Mouse (Mus musculus): Measurements from ENCODE around the gene Ice2.

Ice2 gene

DNA sequence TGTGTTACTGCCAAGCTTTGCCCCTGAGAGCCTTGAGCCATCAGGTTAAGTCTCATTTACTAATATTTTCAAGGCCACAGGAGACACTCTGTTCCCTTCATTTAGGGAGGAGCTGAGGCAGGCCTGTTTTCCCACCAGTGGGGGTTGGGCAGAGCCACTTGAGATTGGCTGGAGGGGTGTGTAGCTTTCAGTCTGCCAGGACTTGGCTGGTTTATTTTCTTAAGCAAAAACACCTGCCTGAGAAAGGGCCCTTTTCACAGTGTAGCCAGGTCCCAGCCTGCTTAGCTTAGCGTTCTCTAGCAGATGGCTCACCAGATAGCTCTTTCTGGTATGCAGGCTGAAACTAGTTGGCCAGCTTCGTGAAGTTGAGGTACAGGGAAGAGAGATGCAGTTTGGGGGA, 61.3 kb downstream of the Ice2 start:
- no peak for DNase-seq (ENCODE audit: low spot score in 2 of 2)

- no peak for DNase-seq (ENCODE audit: low spot score in 2 of 2)
These were observed 62.2 kb downstream of the Ice2 start for GRCm38 (mm10) chr9:69459876-69460275.

GRCm38 (mm10) chr9:69463046-69463445, 65.3 kb downstream of the Ice2 start:
- DNase-seq (ENCODE audit: low spot score in 2 of 2), result no peak

- DNase-seq (ENCODE audit: low spot score in 2 of 2), result no peak
These were observed 66.5 kb downstream of the Ice2 start for GRCm38 (mm10) chr9:69464109-69464756.

DNA sequence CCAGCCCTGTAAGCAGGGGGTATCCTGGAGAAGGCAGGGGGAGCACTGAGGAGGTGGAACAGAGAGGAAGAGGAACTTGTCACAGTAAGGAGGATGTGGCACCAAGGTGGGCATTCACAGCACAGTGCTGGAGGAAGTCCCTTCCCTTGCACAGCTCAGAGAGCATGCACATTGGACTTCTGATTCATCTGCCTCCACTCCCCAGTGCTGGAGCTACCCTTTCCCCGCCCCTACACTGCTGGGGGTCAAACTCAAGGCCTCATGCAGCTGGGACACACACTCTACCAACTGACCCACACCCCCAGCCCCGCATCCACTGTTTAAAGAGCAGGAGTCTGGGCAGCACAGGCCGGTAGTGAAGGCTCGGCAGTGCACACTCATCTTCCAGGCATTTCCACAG, 68.4 kb downstream of the Ice2 start:
- no peak for DNase-seq (ENCODE audit: low spot score in 2 of 2)

- DNase-seq (ENCODE audit: low spot score in 2 of 2), result no peak
These were observed 69.7 kb downstream of the Ice2 start for GRCm38 (mm10) chr9:69467310-69467939.

DNA sequence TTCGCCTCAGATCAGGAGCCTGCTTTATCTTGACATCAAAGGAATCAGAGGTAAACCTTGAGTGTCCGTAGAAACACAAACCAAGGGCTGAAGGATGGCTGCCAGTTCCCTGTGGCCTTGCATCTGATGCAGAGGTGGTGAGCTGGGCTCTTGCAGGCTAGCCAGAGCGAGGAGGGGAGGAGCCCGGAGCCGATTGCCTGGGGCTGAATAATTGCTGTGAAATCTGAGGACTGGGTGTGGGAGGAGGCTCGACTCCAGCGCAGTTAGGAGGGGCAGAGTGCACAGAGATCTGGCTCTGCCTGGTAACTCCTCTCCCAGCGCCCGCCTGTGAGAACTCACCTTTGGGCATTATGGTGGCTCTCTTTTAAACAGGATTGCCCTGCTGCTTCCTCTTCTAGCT, 71.3 kb downstream of the Ice2 start:
- no peak for DNase-seq (ENCODE audit: low spot score in 2 of 2)

DNA sequence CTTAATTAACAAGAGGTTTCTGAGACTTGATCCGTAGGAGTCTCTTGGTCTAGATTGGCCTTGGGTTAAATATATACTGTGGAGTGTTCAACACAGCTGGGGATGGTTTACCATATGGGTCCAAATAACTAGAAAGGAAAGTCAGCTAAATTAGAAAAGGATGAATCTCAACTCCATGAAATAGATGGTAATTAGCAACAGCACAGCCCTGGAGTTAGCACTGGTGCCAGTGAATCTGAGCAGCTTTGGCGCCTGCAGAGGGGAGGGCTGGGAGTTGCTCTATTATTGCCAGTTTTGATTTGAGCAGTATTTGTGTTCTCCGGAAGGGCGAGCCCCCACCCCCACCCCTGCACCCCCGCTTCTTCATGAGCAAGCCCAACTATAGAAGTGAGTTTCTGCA, 72.7 kb downstream of the Ice2 start:
- no peak for DNase-seq (ENCODE audit: low spot score in 2 of 2)

DNA sequence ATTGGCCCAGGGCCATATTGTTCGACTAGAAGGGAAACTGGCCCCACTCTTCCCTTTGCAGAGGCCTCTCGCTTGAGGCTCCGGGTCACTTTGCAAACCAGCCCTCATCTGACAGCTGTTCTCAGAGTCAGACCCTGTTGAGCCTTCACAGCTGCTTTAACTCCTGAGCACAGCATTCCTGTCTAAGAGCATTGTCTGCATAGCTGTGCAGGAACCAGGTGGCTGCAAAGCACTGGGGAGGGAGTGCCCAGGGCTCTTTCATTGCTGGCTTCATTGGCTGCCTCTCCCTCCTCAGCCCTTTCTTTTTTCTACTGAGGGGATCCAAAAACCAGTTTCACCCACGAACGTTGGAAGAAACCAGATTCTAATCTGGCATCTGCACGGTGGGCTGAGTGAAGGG, 73.2 kb downstream of the Ice2 start:
- DNase-seq (ENCODE audit: low spot score in 2 of 2), result no peak

GRCm38 (mm10) chr9:69472724-69473123, 75.0 kb downstream of the Ice2 start:
- DNase-seq (ENCODE audit: low spot score in 2 of 2), result no peak

DNA sequence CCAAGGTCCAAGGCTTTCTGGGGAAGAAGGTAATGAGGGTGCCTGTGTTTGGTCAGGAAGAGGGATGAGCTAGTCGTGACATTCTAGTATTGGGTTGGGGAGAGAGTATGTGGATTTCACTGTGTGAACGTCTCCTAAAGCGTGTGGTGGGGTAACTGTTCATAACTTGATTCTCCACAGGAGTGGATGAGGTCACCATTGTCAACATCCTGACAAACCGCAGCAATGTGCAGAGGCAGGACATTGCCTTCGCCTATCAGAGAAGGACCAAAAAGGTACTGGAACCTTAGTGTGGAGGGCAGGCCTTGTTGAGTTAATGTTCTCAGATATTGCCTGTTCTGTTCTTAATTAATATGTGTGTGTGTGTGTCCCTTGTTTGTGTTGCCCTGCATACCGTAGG, 78.2 kb downstream of the Ice2 start:
- DNase-seq (ENCODE audit: low spot score in 2 of 2), result no peak

DNA sequence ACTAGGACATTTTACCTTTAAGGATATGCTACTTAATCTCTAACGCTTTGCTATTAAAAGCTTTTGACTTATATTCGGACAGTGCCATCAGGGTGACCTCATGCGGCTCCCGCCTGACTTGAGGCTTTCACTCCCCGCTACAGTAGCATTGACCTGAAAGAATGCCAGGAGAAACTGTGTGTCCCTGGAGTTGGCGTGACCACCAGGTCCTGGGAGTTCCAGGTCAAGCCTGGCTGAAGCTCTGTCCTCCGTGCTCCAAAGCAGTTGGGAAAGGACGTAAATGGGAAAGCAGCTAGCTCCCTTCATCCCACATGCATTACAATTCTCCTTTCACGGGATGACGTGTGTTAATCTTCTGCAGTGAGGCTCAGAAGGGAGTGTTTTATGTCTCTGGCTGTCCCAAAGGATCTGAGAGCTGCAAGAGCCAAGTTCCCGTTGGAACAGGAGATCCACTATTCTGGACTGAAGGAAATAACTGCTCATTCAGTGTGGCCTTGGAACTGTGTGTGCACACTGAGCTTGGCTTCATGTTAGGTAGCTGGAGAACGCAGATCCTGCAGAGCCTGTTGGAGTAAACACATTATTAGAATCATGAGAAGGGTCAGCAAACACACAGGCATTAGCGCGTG, 79.6 kb downstream of the Ice2 start:
- no peak for DNase-seq (ENCODE audit: low spot score in 2 of 2)

- DNase-seq (ENCODE audit: low spot score in 2 of 2), result no peak
These were observed 80.1 kb downstream of the Ice2 start for GRCm38 (mm10) chr9:69477824-69478222.

GRCm38 (mm10) chr9:69480344-69480743, 82.6 kb downstream of the Ice2 start:
- peak; percentile 29 to 71 for DNase-seq (ENCODE audit: low spot score in 2 of 2)
